Mouse (Mus musculus) mouse trophoblast stem cell (cell line): ENCODE measurements around the gene Ints11.

Experiments used
- in situ Hi-C, 2 experiments: fragments of 300-500 bp; cut with MseI, MboI; formaldehyde crosslinking; loops; 2 replicates in 1 of 2; 3 replicates in 1 of 2; pipeline ENCODE4 v1.15.1; 2025

Ints11 gene

DNA sequence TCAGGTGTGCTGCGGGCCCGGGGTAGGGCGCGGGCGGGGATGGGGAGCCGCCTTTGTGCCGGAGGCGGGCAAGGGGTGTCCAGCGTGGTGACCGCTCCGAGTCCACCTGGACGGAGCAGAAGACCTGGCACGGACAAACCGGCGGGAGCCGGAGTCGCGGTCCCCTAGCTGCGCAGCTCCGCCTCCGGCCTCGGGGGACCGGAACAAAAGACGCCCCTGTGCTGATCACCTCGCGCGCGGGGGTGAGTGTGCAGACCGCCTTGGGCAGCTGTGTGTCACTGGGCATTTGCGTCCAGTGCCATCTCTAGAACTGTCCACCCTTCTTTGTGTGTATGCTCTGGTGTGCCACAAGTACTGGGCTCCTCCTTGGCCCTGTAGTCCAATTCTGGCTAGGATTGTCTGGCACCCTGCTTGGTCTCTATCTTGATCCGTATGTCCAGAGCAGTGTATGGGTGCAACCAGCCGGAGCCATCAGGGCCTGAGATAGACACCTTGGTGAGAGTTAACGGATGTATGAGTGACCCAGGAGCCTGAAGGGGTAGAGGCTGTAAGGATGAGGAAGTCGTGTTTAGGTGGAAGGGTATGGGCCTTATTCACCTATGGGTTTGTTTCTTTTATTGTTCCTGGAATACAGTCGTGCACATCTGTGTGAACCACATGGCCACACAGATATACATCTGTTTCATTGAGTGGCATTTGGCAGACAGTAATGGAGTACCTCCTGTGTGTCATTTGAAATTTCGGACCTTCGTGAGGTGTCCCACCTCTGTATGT lies 23.3 kb downstream of the Ints11 start:
- in situ Hi-C loops, result no loop called here

- in situ Hi-C loops, result no loop called here
Measured at GRCm38 (mm10) chr4:155893212-155893690, 23.9 kb downstream of the Ints11 start.

DNA sequence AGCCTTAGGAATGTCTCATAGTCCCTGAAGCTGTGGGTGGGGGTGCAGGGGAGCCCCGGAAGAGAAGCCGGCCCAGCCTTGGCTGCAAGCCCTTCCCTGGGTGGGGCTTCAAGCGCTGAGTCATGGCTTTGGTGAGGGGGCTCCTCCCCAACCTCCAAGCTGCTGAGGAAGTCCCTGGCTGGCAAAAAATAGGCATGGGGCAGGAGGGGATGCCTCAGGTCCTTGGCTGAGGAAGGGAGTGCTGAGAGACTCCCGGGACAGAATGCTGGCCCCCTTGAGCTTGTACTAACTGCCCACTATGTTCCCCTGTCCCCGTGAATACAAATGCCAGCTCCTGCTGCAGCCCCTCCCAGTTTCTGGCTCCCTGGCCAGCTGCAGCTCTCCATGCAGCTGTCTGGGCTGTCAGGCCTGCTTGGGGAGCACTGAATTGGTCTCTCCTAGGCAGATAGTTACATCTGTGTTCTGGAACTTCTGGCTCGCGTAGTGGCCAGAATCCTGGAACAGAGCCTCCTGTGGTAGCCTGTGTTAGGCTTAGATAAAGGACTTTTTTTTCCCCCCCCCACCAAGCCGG lies 25.1 kb downstream of the Ints11 start:
- in situ Hi-C loops, result no loop called here

DNA sequence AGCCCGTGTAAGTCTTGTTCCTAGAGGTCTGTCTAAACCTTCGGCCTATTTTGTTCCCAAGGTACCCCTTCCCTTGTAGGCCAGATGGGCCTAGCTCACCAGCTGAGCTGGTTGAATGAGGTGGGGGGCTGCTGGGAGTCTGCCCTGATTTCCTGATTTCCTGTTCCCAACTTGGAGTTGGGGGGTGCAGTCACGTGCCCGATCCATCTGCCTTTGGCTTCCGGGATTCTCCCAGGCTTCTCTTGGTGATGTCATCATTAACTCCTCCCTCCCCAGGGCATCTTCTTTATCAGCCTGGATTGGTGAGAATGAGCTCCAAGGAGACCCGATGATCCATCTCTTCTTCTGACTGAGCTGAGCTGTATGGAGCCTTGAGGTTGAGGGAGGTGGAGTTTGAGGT lies 25.9 kb downstream of the Ints11 start:
- in situ Hi-C loops, result no loop called here

DNA sequence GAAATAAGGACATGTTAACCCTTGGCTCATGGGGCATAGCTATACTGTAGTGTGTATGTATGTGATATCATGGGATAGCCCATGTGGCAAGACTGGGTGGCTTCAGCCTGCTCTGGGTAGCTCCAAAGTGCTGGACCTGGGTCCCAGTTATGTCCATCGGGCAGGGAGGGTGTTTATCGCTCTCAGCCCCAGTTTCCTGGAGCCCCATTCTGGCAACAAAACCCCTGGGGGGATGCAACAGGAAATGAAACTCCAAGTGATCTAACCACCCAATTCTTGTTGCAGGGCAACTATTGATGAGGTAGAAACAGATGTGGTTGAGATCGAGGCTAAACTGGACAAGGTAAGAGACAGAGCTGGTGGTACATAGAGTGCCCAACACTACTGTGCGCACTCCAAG lies 26.5 kb downstream of the Ints11 start:
- in situ Hi-C loops, result no loop called here

DNA sequence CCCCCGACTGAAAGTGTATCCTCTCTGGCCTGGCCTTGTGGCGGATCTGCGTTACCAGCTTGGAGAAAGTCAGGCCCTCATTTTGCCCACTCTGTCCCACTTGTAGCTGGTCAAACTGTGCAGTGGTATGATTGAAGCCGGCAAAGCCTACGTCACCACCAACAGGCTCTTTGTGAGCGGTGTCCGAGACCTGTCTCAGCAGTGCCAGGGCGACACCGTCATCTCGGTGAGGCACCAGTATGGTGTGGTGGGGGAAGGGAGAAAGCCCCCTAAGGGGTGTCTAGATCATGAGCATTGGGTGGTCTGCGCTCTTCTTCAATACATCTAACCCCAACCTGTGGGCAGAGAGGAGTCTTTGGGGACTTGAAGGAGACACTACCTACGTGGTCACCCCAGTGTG lies 27.1 kb downstream of the Ints11 start:
- in situ Hi-C loops, result no loop called here

DNA sequence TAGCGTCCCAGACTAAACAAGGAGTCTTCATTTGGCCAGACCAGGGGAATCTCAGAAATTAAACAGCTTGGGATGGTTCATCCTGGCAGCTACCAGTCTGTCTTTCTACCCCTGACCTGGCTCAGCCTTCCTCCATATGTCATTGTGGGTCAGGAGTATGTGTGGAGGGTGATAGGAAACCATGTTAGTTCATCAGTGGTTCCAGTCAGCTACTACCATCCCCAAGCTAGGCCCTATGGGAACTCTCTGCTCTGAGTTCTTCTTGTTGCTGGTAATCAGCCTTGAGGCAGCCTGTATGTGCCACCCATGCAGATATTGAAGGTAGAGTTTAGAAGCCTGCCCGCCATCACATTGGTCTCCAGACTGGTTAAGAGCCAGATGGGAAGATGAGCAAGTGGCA lies 29.0 kb downstream of the Ints11 start:
- in situ Hi-C loops, result no loop called here

- in situ Hi-C loops, result no loop called here
Measured at GRCm38 (mm10) chr4:155899355-155899754, 30.0 kb downstream of the Ints11 start.

DNA sequence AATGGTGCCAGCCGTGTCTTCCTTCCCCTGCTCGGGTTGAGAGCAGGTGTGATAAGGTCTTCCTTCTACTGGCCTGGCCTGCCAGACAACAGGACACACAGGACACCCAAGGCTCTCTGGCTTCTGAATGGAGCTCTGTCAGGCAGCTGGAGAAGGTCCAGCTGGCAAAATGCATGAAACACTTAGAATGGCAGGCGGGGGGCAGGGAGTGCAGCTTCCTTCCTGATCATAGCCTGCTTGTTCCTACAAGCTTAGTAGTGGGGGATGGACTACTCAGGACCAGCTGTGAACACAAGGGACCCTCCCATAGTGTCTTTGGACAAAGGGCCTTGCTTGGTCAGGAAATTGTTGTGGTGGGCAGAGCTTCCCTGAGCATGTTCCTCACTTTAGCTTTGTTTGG lies 31.9 kb downstream of the Ints11 start:
- in situ Hi-C loops, result no loop called here

GRCm38 (mm10) chr4:155903246-155903645 lies 33.9 kb downstream of the Ints11 start:
- in situ Hi-C loops, result no loop called here

DNA sequence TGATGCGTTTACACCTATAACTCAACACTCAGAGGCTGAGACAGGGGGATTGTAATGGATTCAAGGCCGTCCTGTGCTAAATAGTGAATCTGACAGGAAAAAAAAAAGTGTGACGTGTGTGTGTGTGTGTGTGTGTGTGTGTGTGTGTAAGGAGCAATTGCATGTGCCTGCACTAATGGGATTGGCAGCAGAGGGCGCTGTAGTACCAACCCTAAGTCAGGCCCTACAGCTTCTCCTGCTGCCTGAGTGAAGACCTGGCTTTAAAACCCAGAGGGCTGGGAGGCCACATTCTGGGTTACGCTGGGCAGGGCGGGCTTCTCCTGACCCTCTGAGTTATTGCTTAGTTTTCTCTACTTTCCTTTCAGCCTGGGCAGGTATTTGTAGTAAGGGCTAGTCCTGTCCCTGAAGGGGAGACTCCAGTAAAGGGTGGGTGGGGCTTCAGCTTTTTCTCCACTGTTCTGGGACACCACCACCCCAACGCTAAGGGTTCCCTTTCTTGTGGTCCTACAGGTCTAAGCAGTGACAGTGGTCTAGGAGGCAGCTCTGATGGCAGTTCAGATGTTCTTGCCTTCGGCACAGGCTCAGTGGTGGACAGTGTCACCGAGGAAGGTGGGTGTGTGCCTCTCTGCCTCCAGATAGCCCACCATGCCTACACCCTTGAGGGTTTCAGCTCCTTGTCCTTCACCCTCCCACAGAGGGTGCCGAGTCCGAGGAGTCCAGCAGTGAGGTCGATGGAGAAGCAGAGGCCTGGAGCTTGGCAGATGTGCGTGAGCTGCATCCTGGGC lies 35.2 kb downstream of the Ints11 start:
- in situ Hi-C loops, result loop anchor here in 1 of 2 experiments (5.0 kb wide), 1 partner anchor 38 kb away; the partner anchor contains the start of gene Ube2j2

- in situ Hi-C loops, result loop anchor here in 1 of 2 experiments (5.0 kb wide), 1 partner anchor 37 kb away; the partner anchor contains the start of gene Ube2j2
Measured at GRCm38 (mm10) chr4:155905634-155906033, 36.3 kb downstream of the Ints11 start.

DNA sequence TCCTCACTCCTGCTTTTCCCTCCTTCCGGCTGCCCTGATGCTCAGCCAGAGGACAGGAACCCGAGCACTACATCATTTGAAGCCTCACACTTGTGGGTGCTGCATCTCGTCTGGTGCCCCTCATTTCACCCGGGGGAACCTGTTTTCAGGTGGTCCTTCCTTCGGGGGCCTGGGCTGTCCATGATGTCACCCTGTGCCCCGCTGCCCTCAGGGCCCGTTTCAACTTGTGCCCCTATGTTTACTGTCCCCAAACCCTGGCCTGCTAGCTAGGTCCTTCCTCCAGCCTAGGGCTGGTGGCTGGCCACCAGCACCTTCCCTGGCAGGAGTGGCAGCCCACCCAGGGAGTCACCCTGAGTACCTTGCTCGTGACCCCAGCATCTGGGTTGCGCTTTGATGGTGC lies 36.8 kb downstream of the Ints11 start:
- in situ Hi-C loops, result loop anchor here in 1 of 2 experiments (5.0 kb wide), 1 partner anchor 36 kb away; the partner anchor contains the start of gene Ube2j2

- in situ Hi-C loops, result loop anchor here in 1 of 2 experiments (5.0 kb wide), 1 partner anchor 35 kb away; the partner anchor contains the start of gene Ube2j2
Measured at GRCm38 (mm10) chr4:155907003-155907402, 37.7 kb downstream of the Ints11 start.

GRCm38 (mm10) chr4:155908281-155908680 lies 38.9 kb downstream of the Ints11 start:
- in situ Hi-C loops, result loop anchor here in 1 of 2 experiments (5.0 kb wide), 1 partner anchor 34 kb away; the partner anchor contains the start of gene Ube2j2

DNA sequence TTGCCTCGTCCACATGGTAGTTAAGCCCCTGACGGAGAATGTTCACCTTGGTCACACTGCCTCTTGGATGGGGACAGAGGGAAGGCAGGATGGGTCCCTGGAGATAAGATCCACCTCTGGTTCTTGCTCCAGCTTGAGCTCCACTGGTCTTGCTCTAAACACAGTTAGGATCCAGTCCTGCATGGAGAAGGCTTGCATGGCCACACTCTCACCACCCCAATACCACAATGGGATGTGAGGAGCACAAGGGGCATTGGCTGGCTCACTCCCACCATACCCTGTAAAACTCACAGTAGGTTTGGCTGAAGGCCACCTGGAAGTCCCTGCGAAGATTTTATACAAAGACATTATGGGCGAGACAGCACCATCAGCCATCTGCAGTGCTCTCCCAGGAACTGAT lies 39.4 kb downstream of the Ints11 start:
- in situ Hi-C loops, result loop anchor here in 1 of 2 experiments (5.0 kb wide), 1 partner anchor 34 kb away; the partner anchor contains the start of gene Ube2j2

DNA sequence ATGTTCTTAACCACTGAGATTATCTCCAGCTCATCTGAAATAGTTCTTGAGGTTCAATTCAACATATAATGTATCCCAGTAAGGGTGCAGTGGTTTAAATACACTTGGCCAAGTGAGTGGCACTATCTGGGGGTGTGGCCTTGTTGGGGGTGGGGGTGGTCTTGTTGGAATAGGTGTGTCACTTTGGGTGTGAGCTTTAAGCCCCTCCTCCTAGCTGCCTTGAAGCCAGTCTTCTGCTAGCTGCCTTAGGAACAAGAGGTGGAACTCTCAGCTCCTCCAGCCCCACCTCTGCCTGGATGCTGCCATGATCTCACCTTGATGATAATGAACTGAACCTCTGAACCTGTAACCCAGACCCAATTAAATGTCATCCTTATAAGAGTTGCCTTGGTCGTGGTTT lies 62.7 kb downstream of the Ints11 start:
- in situ Hi-C loops, result no loop called here
